Mouse (Mus musculus): ENCODE measurements around the gene Gzme. TPM values are rescaled to one million over a fixed set of nuclear protein-coding genes. Genes with fewer than 3 reads are reported as not detected.
"Not testable (repeated sequence)": the region's sequence is repeated elsewhere in the genome, so short reads cannot be mapped to it uniquely, and the experiment has no call there.

Gzme gene
- polyA plus RNA-seq (2012; rRNA removed), result not detected in 2 replicates

DNA sequence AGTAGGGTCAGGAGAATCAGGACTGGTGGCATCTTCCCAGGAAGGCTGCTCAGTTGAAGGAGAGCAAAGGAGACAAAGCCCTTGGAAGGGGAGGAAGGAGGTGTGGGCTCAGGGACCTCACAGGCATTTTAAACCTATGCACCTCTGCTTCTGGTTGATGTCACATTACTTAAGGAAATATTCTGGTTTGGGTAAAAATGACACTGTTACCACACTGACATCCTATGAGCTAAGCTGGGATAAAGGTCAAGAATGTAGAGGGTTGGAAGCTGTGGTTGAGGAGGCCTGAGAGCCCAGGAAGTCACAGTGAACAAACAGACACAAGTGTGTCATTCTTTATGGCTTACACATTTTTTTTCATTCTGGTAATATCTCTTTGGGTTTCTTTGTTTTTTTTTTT, at the start of gene Gzme:
Gene Gzme (minus strand): TSS at position 101 of the 400 bp plus-strand sequence.
- no peak for TF ChIP-seq POLR2A (IDR thresholded peaks at IDR 0.05; ENCODE audit: borderline replicate concordance, insufficient read depth, low read length)
- no peak for TF ChIP-seq CTCF (IDR thresholded peaks at IDR 0.05; ENCODE audit: borderline replicate concordance, insufficient read depth, low read depth, low read length)
- DNase-seq, result no peak
- no peak within 1 kb of the TSS for H3K4me3 ChIP-seq (replicated peaks; ENCODE audit: insufficient read depth, low read depth, low read length)
- no peaks in the 10 kb centered on the region for H3K4me1 ChIP-seq (ENCODE audit: control insufficient read depth, insufficient read depth, low read length)
- no peak within 1 kb of the TSS for H3K27ac ChIP-seq (ENCODE audit: insufficient read depth, low read length)
- H3K27me3 ChIP-seq (ENCODE audit: control insufficient read depth, insufficient read depth, low read length), result no peaks in the 10 kb centered on the region

DNA sequence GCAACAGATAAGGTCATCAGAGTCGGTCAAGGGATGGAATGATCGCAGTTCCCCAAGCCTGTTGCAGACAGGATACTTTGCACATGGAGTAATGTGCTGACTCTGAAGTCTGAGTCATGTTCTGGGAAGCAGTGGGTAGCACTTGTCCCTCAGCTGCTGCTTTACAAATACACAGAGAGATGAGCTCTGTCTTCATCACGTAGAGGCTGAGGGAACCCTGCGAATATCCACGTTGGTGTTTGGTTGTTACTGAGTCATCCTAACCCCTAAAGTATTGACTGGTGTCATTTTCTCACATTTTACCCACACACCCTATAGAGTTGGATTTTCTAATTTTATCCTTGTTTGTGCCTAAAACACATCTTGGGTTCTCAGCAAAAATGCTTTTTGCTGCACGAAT, 47.6 kb upstream of the Gzme start:
- H3K4me3 ChIP-seq (replicated peaks; ENCODE audit: insufficient read depth, low read depth, low read length), result no peak overlapping the region
- H3K27me3 ChIP-seq (ENCODE audit: control insufficient read depth, insufficient read depth, low read length), result no peaks in the 10 kb centered on the region
- 88% methylated on average over 6 of the region's 6 CpGs for WGBS
- DNase-seq, result no peak
- H3K27ac ChIP-seq (ENCODE audit: insufficient read depth, low read length), result no peak overlapping the region
- peaks cover 3% of the 10 kb centered on the region; the same call in 1 of the 2 replicates for H3K4me1 ChIP-seq (ENCODE audit: control insufficient read depth, insufficient read depth, low read length)
- TF ChIP-seq POLR2A (IDR thresholded peaks at IDR 0.05; ENCODE audit: borderline replicate concordance, insufficient read depth, low read length), result no peak
- TF ChIP-seq CTCF (IDR thresholded peaks at IDR 0.05; ENCODE audit: borderline replicate concordance, insufficient read depth, low read depth, low read length), result no peak

DNA sequence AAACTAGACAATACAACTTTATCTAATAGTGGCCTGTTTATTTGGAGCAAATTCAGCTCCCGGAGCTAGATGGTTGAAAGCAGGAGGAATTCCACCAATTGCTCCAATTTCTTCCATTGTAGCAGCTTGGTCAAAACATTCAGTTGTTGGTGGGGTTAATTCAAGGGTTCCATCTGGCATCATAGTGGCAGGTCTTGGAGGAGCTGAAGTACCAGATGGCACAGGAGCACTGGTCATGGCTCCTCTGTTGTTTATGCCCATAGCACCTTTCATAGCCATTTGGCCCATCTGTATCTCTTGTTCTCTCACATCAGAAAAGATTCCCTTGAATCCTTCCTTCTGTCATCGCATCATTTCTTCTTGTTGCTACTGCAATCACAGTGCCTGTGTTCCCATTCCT, 41.7 kb upstream of the Gzme start:
- no peak overlapping the region for H3K4me3 ChIP-seq (replicated peaks; ENCODE audit: insufficient read depth, low read depth, low read length)
- DNase-seq, result peak; percentile 20 to 67
- 19% methylated on average over 2 of the region's 2 CpGs for WGBS
- H3K27me3 ChIP-seq (ENCODE audit: control insufficient read depth, insufficient read depth, low read length), result no peaks in the 10 kb centered on the region
- peaks cover 6% of the 10 kb centered on the region; the same call in 1 of the 2 replicates for H3K4me1 ChIP-seq (ENCODE audit: control insufficient read depth, insufficient read depth, low read length)
- no peak for TF ChIP-seq POLR2A (IDR thresholded peaks at IDR 0.05; ENCODE audit: borderline replicate concordance, insufficient read depth, low read length)
- no peak for TF ChIP-seq CTCF (IDR thresholded peaks at IDR 0.05; ENCODE audit: borderline replicate concordance, insufficient read depth, low read depth, low read length)
- H3K27ac ChIP-seq (ENCODE audit: insufficient read depth, low read length), result peak overlapping the region; percentile 16; the same call in 1 of the 2 replicates

DNA sequence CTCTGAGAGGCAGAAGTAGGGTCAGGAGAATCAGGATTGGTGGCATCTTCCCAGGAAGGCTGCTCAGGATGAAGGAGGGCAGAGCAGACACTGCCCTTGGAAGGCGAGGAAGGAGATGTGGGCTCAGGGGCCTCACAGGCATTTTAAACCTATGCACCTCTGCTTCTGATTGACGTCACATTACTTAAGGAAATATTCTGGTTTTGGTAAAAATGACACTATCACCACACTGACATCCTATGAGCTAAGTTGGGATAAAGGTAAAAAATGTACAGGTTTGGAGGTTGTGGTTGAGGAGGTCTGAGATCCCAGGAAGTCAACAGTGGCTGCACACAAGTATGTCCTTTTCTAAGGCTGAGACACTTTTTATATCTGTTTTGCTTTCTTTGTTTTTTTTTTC, 39.1 kb upstream of the Gzme start, which contains the start of gene Gzmg:
Gene Gzmg (minus strand): TSS at position 101 of the 400 bp plus-strand sequence.
- DNase-seq, result not testable (repeated sequence)

DNA sequence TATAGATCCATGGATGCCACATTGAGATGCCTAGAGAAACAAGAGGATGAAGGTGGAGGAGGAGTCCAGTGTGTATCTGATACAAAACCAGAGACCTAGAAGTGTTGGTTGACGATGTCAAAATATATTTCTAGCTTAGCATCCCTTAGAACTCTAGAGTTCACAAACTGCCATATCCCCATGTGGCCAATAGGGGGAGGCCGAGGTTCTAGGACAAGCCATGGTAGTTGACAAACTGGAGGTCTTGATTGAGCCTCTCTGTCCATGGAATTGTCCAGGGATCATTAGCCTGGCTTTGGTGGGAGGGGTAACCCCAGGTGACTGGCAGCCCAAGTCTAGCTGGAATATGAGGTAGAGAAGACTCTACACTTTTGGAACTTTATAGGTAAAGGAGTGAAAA, 34.9 kb upstream of the Gzme start:
- WGBS, result 67% methylated on average over 2 of the region's 2 CpGs
- Histone ChIP-seq H3K27ac (ENCODE audit: insufficient read depth, low read length) (no peak overlapping the region), H3K4me1 (ENCODE audit: control insufficient read depth, insufficient read depth, low read length) (no peaks in the 10 kb centered on the region), H3K27me3 (ENCODE audit: control insufficient read depth, insufficient read depth, low read length) (no peaks in the 10 kb centered on the region), H3K4me3 (replicated peaks; ENCODE audit: insufficient read depth, low read depth, low read length) (no peak overlapping the region)
- DNase-seq, result no peak
- TF ChIP-seq CTCF (IDR thresholded peaks at IDR 0.05; ENCODE audit: borderline replicate concordance, insufficient read depth, low read depth, low read length) (0 out of 2 replicates have a peak, but pooled peaks have one; percentile 8), POLR2A (IDR thresholded peaks at IDR 0.05; ENCODE audit: borderline replicate concordance, insufficient read depth, low read length) (no peak)

More for the DNA sequence above, 39.1 kb upstream of the Gzme start, which contains the start of gene Gzmg:
- H3K27ac ChIP-seq (ENCODE audit: insufficient read depth, low read length); H3K27me3 ChIP-seq (ENCODE audit: control insufficient read depth, insufficient read depth, low read length); H3K4me3 ChIP-seq (replicated peaks; ENCODE audit: insufficient read depth, low read depth, low read length); H3K4me1 ChIP-seq (ENCODE audit: control insufficient read depth, insufficient read depth, low read length): not testable (repeated sequence)
- WGBS, result 92% methylated on average over 2 of the region's 2 CpGs

DNA sequence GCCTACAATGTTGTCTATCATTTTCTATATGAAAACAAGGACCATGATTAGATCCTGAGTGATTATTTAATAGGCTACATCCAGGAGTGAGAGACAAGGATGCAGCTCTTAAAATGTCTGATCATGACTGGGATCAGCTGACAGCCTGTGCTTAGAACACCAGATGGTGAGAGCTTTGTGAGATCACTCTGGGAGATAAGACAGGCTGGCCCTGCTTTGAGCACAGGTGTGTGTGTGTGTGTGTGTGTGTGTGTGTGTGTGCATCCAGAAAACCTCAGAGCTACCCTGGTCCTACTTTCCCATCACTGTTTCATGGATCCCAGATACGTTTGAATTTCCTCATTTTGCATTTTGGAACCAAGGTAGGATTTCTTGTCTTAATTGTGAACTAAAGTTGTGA, 13.2 kb upstream of the Gzme start:
- not testable (repeated sequence) for DNase-seq; H3K27me3 ChIP-seq (ENCODE audit: control insufficient read depth, insufficient read depth, low read length)
- WGBS, result 69% methylated on average over 1 of the region's 1 CpGs

DNA sequence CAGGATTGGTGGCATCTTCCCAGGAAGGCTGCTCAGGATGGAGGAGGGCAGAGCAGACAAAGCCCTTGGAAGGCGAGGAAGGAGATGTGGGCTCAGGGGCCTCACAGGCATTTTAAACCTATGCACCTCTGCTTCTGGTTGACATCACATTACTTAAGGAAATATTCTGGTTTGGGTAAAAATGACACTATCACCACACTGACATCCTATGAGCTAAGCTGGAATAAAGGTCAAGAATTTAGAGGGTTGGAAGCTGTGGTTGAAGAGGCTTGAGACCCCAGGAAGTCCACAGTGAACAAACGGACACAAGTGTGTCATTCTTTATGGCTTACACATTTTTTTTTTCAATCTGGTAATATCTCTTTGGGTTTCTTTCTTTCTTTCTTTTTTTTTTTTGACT, 12.1 kb upstream of the Gzme start, which contains the start of gene Gzmd:
Gene Gzmd (minus strand): TSS at position 101 of the 400 bp plus-strand sequence.
- 86% methylated on average over 2 of the region's 2 CpGs for WGBS
- not testable (repeated sequence) for DNase-seq; H3K4me1 ChIP-seq (ENCODE audit: control insufficient read depth, insufficient read depth, low read length); H3K4me3 ChIP-seq (replicated peaks; ENCODE audit: insufficient read depth, low read depth, low read length); H3K27me3 ChIP-seq (ENCODE audit: control insufficient read depth, insufficient read depth, low read length); H3K27ac ChIP-seq (ENCODE audit: insufficient read depth, low read length)

More for the DNA sequence above, 13.2 kb upstream of the Gzme start:
- H3K4me3 ChIP-seq (replicated peaks; ENCODE audit: insufficient read depth, low read depth, low read length); H3K27ac ChIP-seq (ENCODE audit: insufficient read depth, low read length); H3K4me1 ChIP-seq (ENCODE audit: control insufficient read depth, insufficient read depth, low read length): not testable (repeated sequence)

DNA sequence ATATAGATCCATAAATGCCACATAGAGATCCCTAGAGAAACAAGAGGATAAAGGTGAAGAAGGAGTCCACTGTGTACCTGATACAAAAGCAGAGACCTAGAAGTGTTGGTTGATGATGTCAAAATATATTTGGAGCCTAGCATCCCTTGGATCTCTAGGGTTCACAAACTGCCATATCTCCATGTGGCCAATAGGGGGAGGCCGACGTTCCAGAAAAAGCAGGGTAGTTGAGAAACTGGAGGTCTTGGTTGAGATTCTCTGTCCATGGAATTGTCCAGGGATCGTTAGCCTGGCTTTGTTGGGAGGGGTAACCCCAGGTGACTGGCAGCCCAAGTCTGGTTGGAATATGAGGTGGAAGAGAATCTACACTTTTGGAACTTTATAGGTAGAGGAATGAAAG, 7.9 kb upstream of the Gzme start:
- no peak overlapping the region for H3K27ac ChIP-seq (ENCODE audit: insufficient read depth, low read length)
- H3K27me3 ChIP-seq (ENCODE audit: control insufficient read depth, insufficient read depth, low read length), result no peaks in the 10 kb centered on the region
- no peaks in the 10 kb centered on the region for H3K4me1 ChIP-seq (ENCODE audit: control insufficient read depth, insufficient read depth, low read length)
- TF ChIP-seq CTCF (IDR thresholded peaks at IDR 0.05; ENCODE audit: borderline replicate concordance, insufficient read depth, low read depth, low read length), result no peak
- TF ChIP-seq POLR2A (IDR thresholded peaks at IDR 0.05; ENCODE audit: borderline replicate concordance, insufficient read depth, low read length), result no peak
- WGBS, result 51% methylated on average over 3 of the region's 3 CpGs
- no peak for DNase-seq
- no peak overlapping the region for H3K4me3 ChIP-seq (replicated peaks; ENCODE audit: insufficient read depth, low read depth, low read length)

DNA sequence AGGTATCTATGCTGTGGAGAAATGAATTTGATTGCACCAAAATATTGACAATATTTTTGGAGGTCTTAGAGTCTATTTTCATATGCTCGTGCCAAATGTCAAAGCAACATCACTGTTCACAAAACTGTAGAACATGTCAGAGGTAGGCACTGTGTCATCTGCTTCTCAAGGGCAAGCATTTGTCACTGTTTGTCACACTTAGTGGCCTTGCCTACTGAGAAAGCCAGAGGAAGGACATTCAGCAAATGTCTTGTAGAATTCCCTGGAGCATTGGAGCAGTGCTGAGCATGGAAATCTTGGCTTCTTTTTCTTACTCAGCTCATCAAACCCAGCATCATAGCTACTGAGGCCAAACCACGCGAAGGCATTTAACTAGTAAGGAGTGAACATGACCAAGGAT, 3.1 kb upstream of the Gzme start:
- no peak for DNase-seq
- 69% methylated on average over 3 of the region's 3 CpGs for WGBS
- Histone ChIP-seq H3K4me1 (ENCODE audit: control insufficient read depth, insufficient read depth, low read length) (no peaks in the 10 kb centered on the region), H3K27me3 (ENCODE audit: control insufficient read depth, insufficient read depth, low read length) (no peaks in the 10 kb centered on the region), H3K27ac (ENCODE audit: insufficient read depth, low read length) (no peak overlapping the region), H3K4me3 (replicated peaks; ENCODE audit: insufficient read depth, low read depth, low read length) (no peak overlapping the region)
- TF ChIP-seq CTCF (IDR thresholded peaks at IDR 0.05; ENCODE audit: borderline replicate concordance, insufficient read depth, low read depth, low read length), result no peak
- TF ChIP-seq POLR2A (IDR thresholded peaks at IDR 0.05; ENCODE audit: borderline replicate concordance, insufficient read depth, low read length), result no peak

DNA sequence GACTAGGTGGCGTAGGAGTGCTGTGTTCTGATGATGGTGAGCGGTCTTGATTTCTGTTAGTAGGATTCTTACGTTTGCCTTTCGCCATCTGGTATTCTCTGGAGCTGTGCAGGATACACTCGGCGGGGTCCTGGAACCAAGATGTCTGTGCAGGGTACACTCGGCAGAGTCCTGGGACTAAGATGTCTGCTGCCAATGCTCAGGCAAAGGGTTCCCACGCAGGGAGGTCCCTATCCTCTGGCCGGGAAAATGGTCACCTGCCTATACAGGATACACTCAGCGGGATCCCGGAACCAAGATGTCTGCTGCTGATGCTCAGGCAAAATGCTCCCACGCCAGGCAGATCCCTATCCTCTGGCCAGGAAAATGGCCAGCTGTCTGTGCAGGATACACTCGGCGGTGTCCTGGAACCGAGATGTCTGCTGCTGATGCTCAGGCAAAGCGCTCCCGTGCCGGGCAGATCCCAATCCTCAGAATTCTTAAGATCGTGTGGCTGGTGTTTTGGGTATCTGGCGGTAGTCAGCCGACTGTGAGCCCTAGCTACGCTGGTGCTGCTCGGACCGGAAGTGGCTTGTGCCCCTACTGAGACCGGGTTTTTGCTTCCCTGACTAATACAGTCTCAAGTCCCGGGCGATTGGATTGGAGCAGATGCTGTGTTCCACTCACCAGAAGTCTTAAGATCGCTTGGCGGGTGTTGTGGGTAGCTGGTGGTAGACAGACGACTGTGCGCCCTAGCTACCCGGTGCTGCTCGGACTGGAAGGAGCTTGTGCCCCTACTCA, 4.7 kb downstream of the Gzme start:
- H3K4me1 ChIP-seq (ENCODE audit: control insufficient read depth, insufficient read depth, low read length); DNase-seq; H3K27ac ChIP-seq (ENCODE audit: insufficient read depth, low read length); H3K4me3 ChIP-seq (replicated peaks; ENCODE audit: insufficient read depth, low read depth, low read length); H3K27me3 ChIP-seq (ENCODE audit: control insufficient read depth, insufficient read depth, low read length): not testable (repeated sequence)
- WGBS, result 91% methylated on average over 33 of the region's 33 CpGs
